Mouse (Mus musculus): ENCODE data around the gene Cd83. TPM values are rescaled to one million over a fixed set of nuclear protein-coding genes. Genes with fewer than 3 reads are reported as not detected.
A peak's percentile ranks its signal among the peaks of the same experiment; 100 is the strongest.

Gene Cd83
- polyA plus RNA-seq, 1 experiment from 2014 or later = 19.0 TPM

DNA sequence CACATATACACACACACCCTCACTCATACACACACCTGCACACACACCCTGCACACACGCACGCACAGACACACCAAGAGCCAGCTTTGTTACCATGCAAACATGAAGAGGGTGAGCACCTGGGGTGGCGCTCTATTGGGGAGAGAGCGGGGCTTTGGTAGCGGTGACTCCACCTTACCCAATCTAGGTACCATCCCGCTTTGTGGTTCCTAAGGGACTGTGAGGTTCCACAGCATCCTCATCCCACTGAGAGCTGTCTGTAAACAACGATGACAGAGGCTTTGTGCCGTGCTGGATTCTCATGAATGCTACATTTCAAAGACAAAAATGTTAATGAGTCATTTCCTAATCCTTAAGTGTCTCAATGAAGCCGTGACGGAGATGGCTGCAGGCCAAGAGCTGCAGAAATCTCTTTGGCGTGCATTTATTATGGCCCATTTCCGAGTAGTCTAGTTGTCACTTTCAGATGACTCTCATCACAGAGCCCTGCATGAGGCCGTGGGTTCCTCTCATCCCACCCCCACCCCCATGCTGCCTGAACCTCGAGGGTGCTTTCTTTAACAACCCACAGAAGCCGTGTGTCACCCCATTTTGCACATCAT lies 10.5 kb upstream of the Cd83 start:
- Histone ChIP-seq H3K36me3 (ENCODE audit: insufficient read depth, low read length) (no peaks in the 10 kb centered on the region), H3K4me2 (replicated peaks; ENCODE audit: low read depth, low read length) (no peak overlapping the region), H3K9me3 (ENCODE audit: low read length) (no peaks in the 10 kb centered on the region), H3K27ac (ENCODE audit: low read length) (no peak overlapping the region), H3K4me1 (ENCODE audit: insufficient read depth, low read depth, low read length) (peaks cover 3% of the 10 kb centered on the region; the same call in 1 of the 2 replicates), H3K9ac (replicated peaks; ENCODE audit: low read depth) (no peak overlapping the region), H3K27me3 (replicated peaks; ENCODE audit: insufficient read depth, low read length) (no peaks in the 10 kb centered on the region), H3K4me3 (ENCODE audit: low read depth, low read length) (no peak overlapping the region)
- DNase-seq (ENCODE audit: low spot score) (peak; percentile 93), ATAC-seq (peak; percentile 49)
- peak; percentile 87 for TF ChIP-seq EP300 (IDR thresholded peaks at IDR 0.05)
- no peak for TF ChIP-seq CTCF (IDR thresholded peaks at IDR 0.05)
- WGBS = 25% methylated on average over 15 of the region's 15 CpGs

DNA sequence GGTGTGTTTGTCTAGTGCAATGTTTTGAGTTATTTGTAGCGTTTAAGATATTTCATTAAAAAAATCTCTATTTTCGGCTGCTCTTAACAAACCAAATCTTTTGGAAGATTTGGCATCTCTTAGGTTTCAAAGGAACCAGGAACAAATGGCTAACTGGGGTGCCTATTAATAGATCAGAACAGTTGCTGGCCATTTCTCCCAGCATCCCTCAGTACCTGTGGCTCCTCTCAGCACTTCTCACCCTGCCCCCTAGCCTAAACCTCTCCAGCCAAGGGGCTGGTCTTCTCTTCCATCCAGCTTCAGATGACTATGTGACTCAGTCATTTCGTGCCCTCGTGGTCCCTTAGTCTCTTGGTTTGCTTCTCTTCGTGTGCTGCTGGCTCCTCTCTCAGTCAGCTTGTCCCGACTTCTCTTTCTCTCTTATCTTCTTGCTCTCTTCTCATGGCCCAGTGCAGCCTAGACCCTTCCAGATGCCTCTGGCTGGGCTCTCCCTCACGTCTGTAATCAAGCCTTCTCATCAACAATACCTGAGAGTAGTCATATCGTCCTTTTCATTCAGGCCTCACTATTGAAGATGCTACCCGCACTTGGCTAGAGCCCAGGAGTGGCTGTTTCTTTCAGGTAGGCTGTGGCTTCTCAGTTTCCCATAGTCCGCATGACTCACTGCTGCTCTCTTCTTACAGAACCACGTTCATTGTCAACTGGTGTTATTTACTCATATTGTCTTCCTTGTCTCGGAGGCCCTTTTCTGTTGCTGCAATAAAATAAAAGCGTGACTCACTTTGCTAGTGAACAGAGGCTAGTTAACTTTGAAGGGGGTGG lies 9.8 kb upstream of the Cd83 start:
- TF ChIP-seq CTCF (IDR thresholded peaks at IDR 0.05) = no peak
- TF ChIP-seq EP300 (IDR thresholded peaks at IDR 0.05) = no peak
- H3K4me1 ChIP-seq (ENCODE audit: insufficient read depth, low read depth, low read length) = peaks cover 3% of the 10 kb centered on the region; the same call in 1 of the 2 replicates
- H3K4me2 ChIP-seq (replicated peaks; ENCODE audit: low read depth, low read length) = no peak overlapping the region
- 64% methylated on average over 13 of the region's 13 CpGs for WGBS
- H3K27ac ChIP-seq (ENCODE audit: low read length) = no peak overlapping the region
- no peaks in the 10 kb centered on the region for H3K27me3 ChIP-seq (replicated peaks; ENCODE audit: insufficient read depth, low read length)
- DNase-seq (ENCODE audit: low spot score) (peak; percentile 29), ATAC-seq (no peak)
- H3K9ac ChIP-seq (replicated peaks; ENCODE audit: low read depth) = no peak overlapping the region
- H3K36me3 ChIP-seq (ENCODE audit: insufficient read depth, low read length) = no peaks in the 10 kb centered on the region
- H3K4me3 ChIP-seq (ENCODE audit: low read depth, low read length) = no peak overlapping the region
- H3K9me3 ChIP-seq (ENCODE audit: low read length) = no peaks in the 10 kb centered on the region

DNA sequence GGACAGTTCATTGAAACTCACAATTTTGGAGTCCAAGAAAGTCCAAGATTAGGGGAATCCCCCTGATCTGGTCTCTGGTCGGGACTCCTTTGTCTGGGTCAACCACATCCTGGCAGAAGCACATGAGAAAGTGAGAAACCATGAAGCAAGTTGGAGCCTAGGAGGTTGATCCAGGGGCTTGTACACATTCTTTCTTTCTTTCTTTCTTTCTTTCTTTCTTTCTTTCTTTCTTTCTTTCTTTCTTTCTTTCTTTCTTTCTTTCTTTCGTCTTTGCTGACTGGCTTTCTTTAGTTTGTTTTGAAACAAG lies 9.2 kb upstream of the Cd83 start:
- Histone ChIP-seq H3K9ac (replicated peaks; ENCODE audit: low read depth) (no peak overlapping the region), H3K27me3 (replicated peaks; ENCODE audit: insufficient read depth, low read length) (no peaks in the 10 kb centered on the region), H3K4me1 (ENCODE audit: insufficient read depth, low read depth, low read length) (peaks cover 3% of the 10 kb centered on the region; the same call in 1 of the 2 replicates), H3K27ac (ENCODE audit: low read length) (no peak overlapping the region), H3K9me3 (ENCODE audit: low read length) (no peaks in the 10 kb centered on the region), H3K4me2 (replicated peaks; ENCODE audit: low read depth, low read length) (no peak overlapping the region), H3K36me3 (ENCODE audit: insufficient read depth, low read length) (no peaks in the 10 kb centered on the region), H3K4me3 (ENCODE audit: low read depth, low read length) (no peak overlapping the region)
- ATAC-seq (no peak), DNase-seq (ENCODE audit: low spot score) (no peak)
- no peak for TF ChIP-seq EP300 (IDR thresholded peaks at IDR 0.05)
- TF ChIP-seq CTCF (IDR thresholded peaks at IDR 0.05) = no peak
- 77% methylated on average over 2 of the region's 2 CpGs for WGBS

DNA sequence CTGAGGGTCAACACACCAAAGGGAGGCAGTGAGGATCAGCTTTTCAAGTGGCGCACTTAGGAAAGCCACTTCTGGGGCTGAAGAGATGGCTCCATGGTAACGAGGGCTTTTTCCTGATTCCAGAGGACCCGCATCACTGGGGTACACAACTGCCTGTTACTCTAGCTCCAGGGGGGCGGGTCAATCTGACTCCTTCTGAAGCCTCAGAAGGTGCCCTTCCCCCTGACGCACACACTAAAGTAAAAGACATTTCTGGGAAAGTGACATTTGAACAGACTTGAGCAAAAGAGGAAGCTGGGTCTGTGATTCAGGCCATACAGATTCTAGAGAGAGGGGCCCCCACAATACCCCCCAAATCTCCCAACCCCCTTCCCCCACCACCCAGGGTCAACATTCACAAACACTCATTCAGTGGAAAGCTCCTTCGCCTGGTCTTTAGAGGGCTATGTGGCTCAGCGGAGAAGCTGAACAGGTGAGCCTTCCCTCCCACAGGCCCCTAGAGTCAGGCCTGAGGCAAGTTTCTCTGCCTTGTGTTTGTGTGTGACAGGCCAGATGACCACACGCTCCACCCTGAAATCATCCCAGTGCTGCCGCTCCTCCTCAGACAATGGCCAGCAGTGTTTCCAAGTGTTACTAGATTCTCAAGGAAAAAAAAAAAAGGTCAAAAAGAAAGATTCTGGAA lies 7.1 kb upstream of the Cd83 start:
- WGBS = 61% methylated on average over 9 of the region's 9 CpGs
- ATAC-seq (peak; percentile 91), DNase-seq (ENCODE audit: low spot score) (peak; percentile 92)
- H3K4me2 ChIP-seq (replicated peaks; ENCODE audit: low read depth, low read length) = no peak overlapping the region
- peak; percentile 22; the same call in 1 of the 2 replicates for TF ChIP-seq EP300 (IDR thresholded peaks at IDR 0.05)
- no peak for TF ChIP-seq CTCF (IDR thresholded peaks at IDR 0.05)
- H3K27ac ChIP-seq (ENCODE audit: low read length) = peak overlapping the region; percentile 64
- H3K4me1 ChIP-seq (ENCODE audit: insufficient read depth, low read depth, low read length) = peaks cover 3% of the 10 kb centered on the region; the same call in 1 of the 2 replicates
- H3K9me3 ChIP-seq (ENCODE audit: low read length) = no peaks in the 10 kb centered on the region
- H3K27me3 ChIP-seq (replicated peaks; ENCODE audit: insufficient read depth, low read length) = no peaks in the 10 kb centered on the region
- H3K9ac ChIP-seq (replicated peaks; ENCODE audit: low read depth) = no peak overlapping the region
- no peak overlapping the region for H3K4me3 ChIP-seq (ENCODE audit: low read depth, low read length)
- no peaks in the 10 kb centered on the region for H3K36me3 ChIP-seq (ENCODE audit: insufficient read depth, low read length)

DNA sequence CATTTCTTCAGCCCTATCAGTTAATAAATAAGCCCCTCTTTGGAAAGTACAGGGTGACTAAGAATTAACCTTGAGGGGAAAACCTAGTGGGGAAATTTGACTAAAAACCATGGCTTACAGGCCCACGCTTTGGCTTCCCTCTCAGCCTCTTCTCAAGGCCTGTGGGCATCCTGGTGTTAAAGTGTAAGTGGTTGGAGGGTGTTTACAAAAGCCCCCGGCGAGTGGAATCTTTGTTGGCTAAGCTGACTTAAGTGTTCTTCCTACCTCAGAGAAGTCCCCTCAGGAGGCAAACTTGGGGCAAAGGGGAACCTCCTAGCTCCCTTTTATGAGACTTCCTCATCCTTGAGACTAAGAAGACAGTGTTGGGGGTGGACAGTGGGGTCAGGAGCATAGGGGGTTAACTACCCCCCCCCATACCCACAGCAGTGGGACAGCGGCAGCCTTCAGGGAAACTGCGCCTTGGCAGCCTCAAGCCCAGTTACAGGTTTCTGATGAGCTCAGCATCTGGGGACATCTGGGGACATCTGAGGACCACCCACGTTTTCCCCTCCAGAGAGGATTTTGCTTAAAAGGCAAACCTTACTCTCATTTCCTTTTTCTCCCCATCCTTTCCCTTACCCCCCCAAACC lies 6.4 kb upstream of the Cd83 start:
- H3K36me3 ChIP-seq (ENCODE audit: insufficient read depth, low read length) = no peaks in the 10 kb centered on the region
- DNase-seq (ENCODE audit: low spot score) (no peak), ATAC-seq (no peak)
- H3K27ac ChIP-seq (ENCODE audit: low read length) = peak overlapping the region; percentile 64; the same call in 1 of the 2 replicates
- H3K4me3 ChIP-seq (ENCODE audit: low read depth, low read length) = no peak overlapping the region
- no peaks in the 10 kb centered on the region for H3K27me3 ChIP-seq (replicated peaks; ENCODE audit: insufficient read depth, low read length)
- H3K9ac ChIP-seq (replicated peaks; ENCODE audit: low read depth) = no peak overlapping the region
- peaks cover 3% of the 10 kb centered on the region; the same call in 1 of the 2 replicates for H3K4me1 ChIP-seq (ENCODE audit: insufficient read depth, low read depth, low read length)
- no peak for TF ChIP-seq EP300 (IDR thresholded peaks at IDR 0.05)
- WGBS = 28% methylated on average over 6 of the region's 6 CpGs
- no peak overlapping the region for H3K4me2 ChIP-seq (replicated peaks; ENCODE audit: low read depth, low read length)
- no peaks in the 10 kb centered on the region for H3K9me3 ChIP-seq (ENCODE audit: low read length)

GRCm38 (mm10) chr13:43778971-43779370 lies 5.6 kb upstream of the Cd83 start:
- H3K36me3 ChIP-seq (ENCODE audit: insufficient read depth, low read length) = no peaks in the 10 kb centered on the region
- TF ChIP-seq CTCF (IDR thresholded peaks at IDR 0.05) (no peak), EP300 (IDR thresholded peaks at IDR 0.05) (no peak)
- H3K4me1 ChIP-seq (ENCODE audit: insufficient read depth, low read depth, low read length) = peaks cover 3% of the 10 kb centered on the region; the same call in 1 of the 2 replicates
- 50% methylated on average over 4 of the region's 4 CpGs for WGBS
- H3K9ac ChIP-seq (replicated peaks; ENCODE audit: low read depth) = no peak overlapping the region
- H3K27ac ChIP-seq (ENCODE audit: low read length) = no peak overlapping the region
- DNase-seq (ENCODE audit: low spot score) (no peak), ATAC-seq (no peak)
- no peak overlapping the region for H3K4me3 ChIP-seq (ENCODE audit: low read depth, low read length)
- H3K9me3 ChIP-seq (ENCODE audit: low read length) = no peaks in the 10 kb centered on the region
- no peaks in the 10 kb centered on the region for H3K27me3 ChIP-seq (replicated peaks; ENCODE audit: insufficient read depth, low read length)
- H3K4me2 ChIP-seq (replicated peaks; ENCODE audit: low read depth, low read length) = no peak overlapping the region
